Mouse (Mus musculus) forebrain, embryonic 16.5 days (tissue): ENCODE results near the gene Ddx19b. TPM values are rescaled to one million over a fixed set of nuclear protein-coding genes. Genes with fewer than 3 reads are reported as not detected.

Experiments
- ATAC-seq: fragments of 200-750 bp; cut with Nextera tagmentation; 2 replicates; pipeline ENCODE4 v1.8.0; 2017; ENCODE audit warnings: mild to moderate bottlenecking, moderate library complexity
- H3K27ac ChIP-seq: fragments of 300-500 bp; sonication (generic); 2 replicates; pipeline ENCODE4 v1.5.1; 2014; ENCODE audit warnings: low read length, control low read depth
- H3K27me3 ChIP-seq: fragments of 300-500 bp; sonication (generic); replicated peaks from 2 replicates; pipeline ENCODE4 v1.6.1; 2014; ENCODE audit warnings: low read length; ENCODE audit not compliant: control insufficient read depth, insufficient read depth
- H3K36me3 ChIP-seq: fragments of 300-500 bp; sonication (generic); 2 replicates; pipeline ENCODE4 v1.6.1; 2014; ENCODE audit not compliant: control insufficient read depth, insufficient read depth
- H3K4me1 ChIP-seq: fragments of 300-500 bp; sonication (generic); replicated peaks from 2 replicates; pipeline ENCODE4 v1.6.1; 2014; ENCODE audit warnings: low read length; ENCODE audit not compliant: control insufficient read depth, insufficient read depth
- H3K4me2 ChIP-seq: fragments of 300-500 bp; sonication (generic); 2 replicates; pipeline ENCODE4 v1.6.1; 2014; ENCODE audit warnings: mild to moderate bottlenecking, low read length, control low read depth
- H3K4me3 ChIP-seq: fragments of 300-500 bp; sonication (generic); replicated peaks from 2 replicates; pipeline ENCODE4 v1.5.1; 2014; ENCODE audit warnings: mild to moderate bottlenecking, low read length, control low read depth
- H3K9ac ChIP-seq: fragments of 300-500 bp; sonication (generic); replicated peaks from 2 replicates; pipeline ENCODE4 v1.6.1; 2014; ENCODE audit warnings: low read depth, low read length, control low read depth
- H3K9me3 ChIP-seq: fragments of 300-500 bp; sonication (generic); 2 replicates; pipeline ENCODE4 v1.6.1; 2016; ENCODE audit warnings: low read length; ENCODE audit not compliant: control insufficient read depth
- WGBS: fragments of 180-500 bp; shearing (Covaris S2); extraction: QIAGEN DNeasy Blood & Tissue Kit; methylation state at CpG from one replicate; pipeline ENCODE4 v1.1.7; 2014; 5-methylcytosine and 5-hydroxymethylcytosine counted together
- polyA plus RNA-seq: library from polyadenylated mRNA; unstranded; fragments of >200 nt; fragmentation: Nextera tagmentation; extraction: Ambion mirVana; gene quantifications from 2 replicates; pipeline ENCODE4 v1.2.1, GENCODE M21; 2015

Ddx19b gene
- polyA plus RNA-seq, 1 experiment from 2014 or later = 10.2 TPM

DNA sequence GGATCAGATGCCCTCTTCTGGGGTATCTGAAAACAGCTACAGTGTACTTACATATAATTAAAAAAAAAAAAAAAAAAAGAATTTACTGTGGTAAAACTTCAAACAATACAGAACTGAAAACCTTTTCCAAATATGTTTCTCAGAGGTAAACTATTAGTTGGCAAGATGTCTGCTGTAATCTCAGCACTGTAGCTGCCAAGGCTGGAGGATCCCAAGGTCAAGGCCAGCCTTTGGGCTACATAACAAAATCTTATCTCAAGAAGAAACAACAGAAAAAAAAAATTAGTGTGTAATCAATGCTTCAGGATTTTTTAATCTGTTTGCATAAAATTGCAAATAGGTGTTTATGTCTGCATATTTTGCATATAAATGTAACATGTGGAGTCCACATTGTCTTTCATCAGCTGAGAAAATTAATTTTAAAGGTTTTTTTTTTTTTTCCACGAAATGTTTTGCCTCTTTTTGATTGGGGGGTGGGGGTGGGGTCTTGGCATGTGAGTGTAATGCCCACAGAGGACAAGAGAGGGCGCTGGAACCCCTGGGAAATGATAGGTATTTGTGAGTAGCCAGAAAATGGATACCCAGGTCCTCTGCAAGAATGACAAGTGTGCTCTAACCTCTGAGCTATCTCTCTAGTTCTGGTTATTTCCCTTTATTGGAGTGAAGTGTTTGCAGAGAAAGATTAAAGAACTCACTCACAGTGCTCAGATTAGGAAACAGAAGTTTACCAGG, 12.6 kb upstream of the Ddx19b start:
- Histone ChIP-seq H3K9ac (no peak overlapping the region), H3K4me2 (no peak overlapping the region), H3K4me3 (no peak overlapping the region), H3K9me3 (no peaks in the 10 kb centered on the region), H3K27me3 (no peaks in the 10 kb centered on the region), H3K4me1 (no peaks in the 10 kb centered on the region), H3K36me3 (peaks cover 76% of the 10 kb centered on the region), H3K27ac (no peak overlapping the region)
- ATAC-seq = no peak
- 45% methylated on average over 2 of the region's 2 CpGs for WGBS

DNA sequence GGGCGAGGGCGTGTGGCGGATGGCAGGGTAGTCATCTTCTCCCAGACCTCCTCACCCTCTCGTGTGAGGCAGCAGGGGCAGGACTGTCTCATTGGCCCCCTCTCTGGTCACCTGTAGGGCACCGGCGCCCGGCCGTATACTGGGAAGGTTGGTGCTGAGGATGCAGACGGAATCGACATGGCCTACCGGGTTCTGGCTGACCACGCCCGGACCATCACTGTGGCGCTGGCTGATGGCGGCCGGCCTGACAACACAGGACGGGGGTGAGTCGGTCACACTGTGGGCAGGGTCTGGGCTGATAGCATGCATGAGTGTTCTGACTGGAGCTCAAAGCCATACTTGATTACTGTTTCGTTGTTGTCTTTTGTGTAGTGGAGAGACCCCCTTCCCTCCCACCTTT, 11.0 kb upstream of the Ddx19b start:
- no peak for ATAC-seq
- Histone ChIP-seq H3K4me3 (no peak overlapping the region), H3K27ac (no peak overlapping the region), H3K9me3 (no peaks in the 10 kb centered on the region), H3K36me3 (peaks cover 66% of the 10 kb centered on the region), H3K4me2 (no peak overlapping the region), H3K4me1 (no peaks in the 10 kb centered on the region), H3K9ac (no peak overlapping the region), H3K27me3 (no peaks in the 10 kb centered on the region)
- 96% methylated on average over 19 of the region's 19 CpGs for WGBS

DNA sequence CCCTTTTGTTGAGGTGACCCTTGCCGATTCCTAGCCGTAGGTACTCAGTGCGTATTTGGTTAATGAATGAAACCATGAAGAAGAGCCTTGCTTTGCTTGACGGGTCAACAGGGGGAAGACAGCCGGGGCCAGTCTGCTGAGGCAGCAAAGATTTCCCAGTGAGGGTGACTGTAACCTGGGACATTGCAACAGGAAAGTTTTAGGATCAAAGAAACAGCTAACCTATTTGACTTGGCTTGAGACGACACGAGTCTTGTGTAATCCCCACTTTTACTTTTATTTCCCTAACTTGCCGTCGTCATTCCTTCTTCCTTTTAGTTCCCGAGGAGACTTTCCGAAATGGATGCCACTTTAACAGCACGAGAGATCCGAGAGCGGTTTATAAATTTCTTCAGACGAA, 5.0 kb upstream of the Ddx19b start:
- H3K27me3 ChIP-seq = 0 out of 2 replicates have a peak, but pooled peaks cover under 1% of the 10 kb centered on the region
- H3K36me3 ChIP-seq = peaks cover 21% of the 10 kb centered on the region; the same call in 1 of the 2 replicates
- WGBS = 96% methylated on average over 15 of the region's 15 CpGs
- H3K4me2 ChIP-seq = no peak overlapping the region
- H3K4me1 ChIP-seq = peaks cover 22% of the 10 kb centered on the region
- H3K27ac ChIP-seq = no peak overlapping the region
- no peak overlapping the region for H3K4me3 ChIP-seq
- H3K9me3 ChIP-seq = no peaks in the 10 kb centered on the region
- H3K9ac ChIP-seq = no peak overlapping the region
- ATAC-seq = no peak

DNA sequence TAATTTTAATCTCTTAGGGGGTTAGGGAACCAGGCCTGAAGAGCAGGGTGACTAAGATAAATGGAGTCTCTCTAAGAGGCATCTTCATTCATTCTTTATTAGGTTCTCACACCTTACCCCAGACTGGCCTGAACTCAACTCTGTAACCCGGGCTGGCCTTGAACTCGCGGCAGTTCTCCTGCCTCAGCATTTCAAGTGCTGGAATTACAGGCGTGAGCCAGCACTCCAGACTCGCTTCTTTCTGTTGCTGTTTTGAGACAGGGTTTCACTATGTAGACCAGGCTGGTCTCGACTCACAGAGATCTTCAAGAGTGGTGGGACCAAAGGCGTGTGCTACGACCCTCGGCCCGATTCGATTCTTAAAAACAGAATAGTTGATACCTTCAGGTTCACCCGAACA, 2.7 kb upstream of the Ddx19b start:
- Histone ChIP-seq H3K9me3 (no peaks in the 10 kb centered on the region), H3K4me1 (peaks cover 22% of the 10 kb centered on the region), H3K27me3 (peaks cover 10% of the 10 kb centered on the region; the same call in 1 of the 2 replicates), H3K36me3 (peaks cover 10% of the 10 kb centered on the region; the same call in 1 of the 2 replicates), H3K4me2 (peak overlapping the region; percentile 62), H3K27ac (peak overlapping the region; percentile 84; the same call in 1 of the 2 replicates), H3K9ac (peak overlapping the region; percentile 90), H3K4me3 (peak overlapping the region; percentile 95)
- WGBS = 22% methylated on average over 12 of the region's 12 CpGs
- no peak for ATAC-seq

DNA sequence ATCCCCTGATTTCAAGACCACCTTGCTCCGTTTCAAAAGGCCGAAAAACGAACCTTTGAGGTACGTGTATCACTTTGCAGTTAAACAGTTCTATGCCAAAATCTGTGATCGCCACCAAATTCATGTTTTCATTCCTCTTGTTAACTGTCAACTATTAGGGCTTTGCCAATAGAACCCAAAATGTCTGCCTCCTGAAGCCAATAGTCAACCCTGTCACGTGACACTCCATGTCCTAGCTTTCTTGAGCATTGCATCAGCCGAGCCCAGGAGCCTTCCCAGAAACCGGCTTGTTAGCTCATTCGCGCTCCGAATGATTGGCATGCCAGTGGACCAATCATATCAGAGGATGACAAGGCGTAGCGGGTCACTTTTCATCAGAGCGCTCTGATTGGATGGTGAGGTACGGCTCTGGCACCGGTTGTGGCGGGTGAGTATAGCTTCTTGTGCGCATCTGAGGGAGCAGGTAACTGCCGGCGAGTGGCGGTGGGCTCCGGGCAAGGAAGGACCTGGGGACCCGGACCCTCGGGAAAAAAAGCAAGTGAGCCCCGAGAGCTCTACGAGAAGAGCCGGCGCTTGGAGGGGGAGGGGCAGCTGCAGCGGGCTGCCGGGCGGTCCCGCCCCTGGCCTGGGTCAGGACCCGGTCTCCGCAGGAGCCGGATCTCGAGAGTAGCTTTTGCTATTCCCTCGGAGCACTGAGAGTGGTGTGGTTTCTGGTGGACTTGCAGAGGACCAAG, 2.1 kb upstream of the Ddx19b start:
- H3K4me3 ChIP-seq = peak overlapping the region; percentile 95
- H3K4me2 ChIP-seq = peak overlapping the region; percentile 62
- peaks cover 9% of the 10 kb centered on the region; the same call in 1 of the 2 replicates for H3K36me3 ChIP-seq
- H3K9me3 ChIP-seq = no peaks in the 10 kb centered on the region
- WGBS = 6% methylated on average over 37 of the region's 37 CpGs
- peaks cover 22% of the 10 kb centered on the region for H3K4me1 ChIP-seq
- H3K9ac ChIP-seq = peak overlapping the region; percentile 90
- peak; percentile 100 for ATAC-seq
- H3K27me3 ChIP-seq = peaks cover 10% of the 10 kb centered on the region; the same call in 1 of the 2 replicates
- peak overlapping the region; percentile 84 for H3K27ac ChIP-seq

DNA sequence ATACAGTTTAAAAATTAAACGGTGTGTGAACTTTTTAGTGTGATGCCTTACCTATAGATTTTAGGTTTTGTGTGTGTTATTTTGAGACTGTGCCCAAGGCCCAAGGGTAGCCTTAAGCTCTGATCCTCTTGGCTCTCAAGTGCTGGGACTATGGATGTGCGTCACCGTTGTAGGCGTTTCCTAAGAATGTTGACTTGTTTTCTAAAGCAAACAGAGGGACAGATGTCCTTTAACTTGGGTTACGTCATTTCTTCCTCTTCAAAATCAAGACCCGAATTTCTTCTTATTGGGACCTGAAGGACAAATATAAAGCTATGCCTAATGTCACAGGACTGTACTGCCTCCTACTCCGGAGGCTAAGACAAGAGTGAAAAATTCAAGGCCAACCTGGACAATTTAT, 1.4 kb upstream of the Ddx19b start, which contains the start of gene Aars:
Aars (plus strand) TSS at position 229 of the 400 bp plus-strand sequence.
- H3K27ac ChIP-seq = peak within 1 kb of the TSS; percentile 84
- WGBS = 94% methylated on average over 7 of the region's 7 CpGs
- peak within 1 kb of the TSS; percentile 90 for H3K9ac ChIP-seq
- no peak for ATAC-seq
- H3K4me1 ChIP-seq = peaks cover 25% of the 10 kb centered on the region
- peak within 1 kb of the TSS; percentile 62 for H3K4me2 ChIP-seq
- no peaks in the 10 kb centered on the region for H3K9me3 ChIP-seq
- H3K4me3 ChIP-seq = peak within 1 kb of the TSS; percentile 95
- peaks cover 4% of the 10 kb centered on the region; the same call in 1 of the 2 replicates for H3K36me3 ChIP-seq
- H3K27me3 ChIP-seq = peaks cover 10% of the 10 kb centered on the region; the same call in 1 of the 2 replicates

DNA sequence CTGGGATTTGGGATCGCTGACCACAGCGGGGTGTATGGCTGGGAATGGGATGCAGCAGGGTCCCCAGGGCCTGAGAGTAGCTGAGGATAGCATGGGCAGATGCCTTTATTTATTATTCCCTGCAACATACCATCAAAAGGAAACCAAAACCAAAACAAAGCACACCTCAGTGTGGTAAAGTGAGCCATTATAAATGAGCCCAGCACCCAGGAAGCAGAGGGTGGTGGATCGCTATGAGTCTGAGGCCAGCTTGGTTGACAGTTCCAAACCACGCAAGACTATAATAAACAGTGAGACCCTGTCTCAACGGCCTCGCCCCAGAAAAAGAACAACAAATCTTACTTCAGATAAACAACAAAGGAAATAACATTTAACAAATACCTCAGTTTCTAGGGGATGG, 1.5 kb downstream of the Ddx19b start:
- 79% methylated on average over 6 of the region's 6 CpGs for whole genome bisulfite sequencing
- Histone ChIP-seq H3K4me1 (peaks cover 15% of the 10 kb centered on the region), H3K9me3 (no peaks in the 10 kb centered on the region), H3K36me3 (no peaks in the 10 kb centered on the region), H3K9ac (no peak overlapping the region), H3K27ac (no peak overlapping the region), H3K27me3 (peaks cover 10% of the 10 kb centered on the region; the same call in 1 of the 2 replicates), H3K4me3 (no peak overlapping the region), H3K4me2 (no peak overlapping the region)
- ATAC-seq = no peak

DNA sequence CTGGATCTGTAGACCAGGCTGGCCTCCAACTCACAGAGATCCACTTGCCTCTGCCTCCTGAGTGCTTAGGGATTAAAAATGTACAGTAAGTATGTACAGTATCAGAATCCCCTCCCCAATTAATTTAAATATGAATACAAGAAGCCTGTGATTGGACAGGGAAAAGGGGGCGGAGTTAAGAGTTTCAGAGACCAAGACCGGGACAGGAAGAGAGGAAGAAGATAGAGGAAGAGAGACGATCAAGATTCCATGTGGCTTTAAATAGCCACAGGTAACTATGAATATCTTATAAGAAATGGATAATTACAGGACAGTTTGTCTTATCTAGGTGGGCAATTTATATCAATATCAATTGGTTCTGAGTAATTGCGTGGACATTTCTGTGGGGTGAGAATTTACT, 2.0 kb downstream of the Ddx19b start:
- Histone ChIP-seq H3K27me3 (peaks cover 10% of the 10 kb centered on the region; the same call in 1 of the 2 replicates), H3K36me3 (no peaks in the 10 kb centered on the region), H3K4me1 (peaks cover 11% of the 10 kb centered on the region), H3K4me3 (no peak overlapping the region), H3K9me3 (no peaks in the 10 kb centered on the region), H3K27ac (no peak overlapping the region), H3K4me2 (no peak overlapping the region), H3K9ac (no peak overlapping the region)
- 60% methylated on average over 4 of the region's 4 CpGs for WGBS
- no peak for ATAC-seq

DNA sequence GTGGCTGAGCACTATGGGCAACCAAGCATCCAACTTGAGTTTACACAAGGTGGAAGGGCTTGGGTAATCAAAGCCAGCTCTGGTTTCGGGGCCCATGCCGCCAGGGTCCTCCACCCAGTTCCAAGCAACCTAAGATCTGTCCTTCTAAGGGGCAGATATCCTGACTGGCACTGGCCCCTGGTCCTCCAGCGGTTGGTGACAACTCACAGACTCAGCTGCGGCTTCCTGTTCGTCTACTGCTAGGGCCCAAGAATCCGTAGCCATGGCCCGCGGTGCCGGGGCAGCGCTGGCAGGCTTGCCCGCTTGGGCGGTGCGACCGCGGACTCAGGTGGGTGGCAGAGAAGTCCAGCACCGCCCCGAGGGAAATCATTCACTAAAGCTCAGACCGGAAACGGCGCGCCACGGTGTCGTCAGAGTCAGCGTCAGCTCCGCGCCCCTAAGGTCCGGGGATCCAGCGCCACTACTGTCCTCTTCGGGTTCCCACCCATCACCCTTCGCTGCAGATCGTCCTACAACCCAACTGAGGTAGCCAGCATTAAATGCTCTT, 4.1 kb downstream of the Ddx19b start:
- Histone ChIP-seq H3K9me3 (no peaks in the 10 kb centered on the region), H3K4me1 (peaks cover 3% of the 10 kb centered on the region; the same call in 1 of the 2 replicates), H3K36me3 (no peaks in the 10 kb centered on the region), H3K4me2 (peak overlapping the region; percentile 85), H3K27me3 (peaks cover 10% of the 10 kb centered on the region; the same call in 1 of the 2 replicates), H3K27ac (0 out of 2 replicates have a peak overlapping the region, but pooled peaks have one; percentile 16), H3K9ac (peak overlapping the region; percentile 79), H3K4me3 (peak overlapping the region; percentile 75)
- peak; percentile 97 for ATAC-seq
- WGBS = under 1% methylated on average over 31 of the region's 31 CpGs
